Mouse (Mus musculus) lung, postnatal 0 days (tissue): ENCODE measurements around the gene Fan1.

Source experiments
- CTCF ChIP-seq: IDR thresholded peaks from 2 replicates; pipeline ENCODE4 v1.5.1; 2016; ENCODE audit warnings: antibody characterized with exemption, mild to moderate bottlenecking
- EP300 ChIP-seq: IDR thresholded peaks from 2 replicates; pipeline ENCODE4 v1.6.1; 2016; ENCODE audit warnings: antibody characterized with exemption, mild to moderate bottlenecking, control low read depth

DNA sequence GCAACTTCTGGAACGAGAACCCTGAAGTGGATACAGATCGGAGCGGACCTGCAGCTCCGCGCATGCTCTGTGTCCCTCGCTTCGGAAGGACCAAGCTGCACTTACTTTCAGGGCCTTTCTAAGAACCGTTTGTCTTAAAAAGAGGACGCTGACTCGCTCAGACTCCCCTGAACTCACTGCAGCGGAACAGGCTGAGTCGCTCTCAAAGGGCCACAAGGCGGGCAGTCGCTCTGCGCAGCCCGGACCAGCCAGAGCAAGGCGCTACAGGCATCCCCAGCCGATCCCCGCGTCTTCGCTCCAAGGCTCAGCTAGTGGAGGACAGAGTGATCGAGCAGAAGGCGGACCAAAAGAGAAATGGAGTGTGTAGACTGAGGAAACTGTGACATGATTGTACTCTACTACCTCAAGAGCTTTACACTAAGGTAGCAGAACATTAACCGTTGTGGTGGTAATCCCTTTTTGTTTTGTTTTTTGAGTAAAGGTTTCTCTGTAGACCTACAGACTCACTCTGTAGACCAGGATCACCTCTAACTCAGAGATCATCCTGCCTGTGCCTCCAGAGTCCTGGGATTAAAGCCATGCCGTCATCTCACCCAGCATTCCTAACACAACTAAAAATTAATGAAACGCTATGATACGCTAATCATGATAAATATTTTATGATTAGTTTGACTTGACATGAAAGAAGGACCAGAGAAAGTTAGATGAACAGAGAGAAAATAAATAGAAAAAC is at the start of gene Fan1:
- TF ChIP-seq CTCF, result peak; percentile 71
- no peak for TF ChIP-seq EP300
